Mouse (Mus musculus): Measurements from ENCODE around the gene Dlx5.

The Dlx5 gene

DNA sequence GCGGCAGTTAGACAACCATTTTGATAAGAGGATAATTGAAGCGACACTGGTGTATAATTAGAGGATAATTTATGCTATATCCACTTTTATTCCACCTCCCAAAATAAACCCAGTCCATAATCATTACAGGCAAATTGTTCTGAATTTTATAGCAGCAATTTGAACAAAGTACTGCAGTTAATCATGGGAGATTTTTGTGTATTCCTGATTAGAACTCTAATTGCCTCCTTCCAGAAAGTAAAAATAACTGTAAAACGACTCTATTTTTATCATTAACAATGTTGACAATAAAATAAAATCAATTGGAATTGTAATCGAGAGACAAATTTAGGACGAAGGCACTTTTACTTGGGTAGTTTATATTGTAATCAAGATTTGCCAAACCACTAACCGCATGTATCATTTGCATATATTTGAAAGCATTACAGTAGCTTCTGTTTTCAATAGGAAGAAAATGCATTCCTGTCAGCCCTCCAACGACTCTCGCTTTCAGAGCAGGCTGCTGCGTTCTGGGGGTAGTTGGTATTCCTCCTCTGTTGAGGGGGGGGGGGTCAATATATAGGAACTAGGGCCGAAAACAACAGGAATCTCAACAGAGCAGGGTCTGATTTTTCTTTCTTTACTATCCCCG lies 20.0 kb downstream of the Dlx5 start:
- in situ Hi-C loops (cut with MboI, MseI), result no loop called here

DNA sequence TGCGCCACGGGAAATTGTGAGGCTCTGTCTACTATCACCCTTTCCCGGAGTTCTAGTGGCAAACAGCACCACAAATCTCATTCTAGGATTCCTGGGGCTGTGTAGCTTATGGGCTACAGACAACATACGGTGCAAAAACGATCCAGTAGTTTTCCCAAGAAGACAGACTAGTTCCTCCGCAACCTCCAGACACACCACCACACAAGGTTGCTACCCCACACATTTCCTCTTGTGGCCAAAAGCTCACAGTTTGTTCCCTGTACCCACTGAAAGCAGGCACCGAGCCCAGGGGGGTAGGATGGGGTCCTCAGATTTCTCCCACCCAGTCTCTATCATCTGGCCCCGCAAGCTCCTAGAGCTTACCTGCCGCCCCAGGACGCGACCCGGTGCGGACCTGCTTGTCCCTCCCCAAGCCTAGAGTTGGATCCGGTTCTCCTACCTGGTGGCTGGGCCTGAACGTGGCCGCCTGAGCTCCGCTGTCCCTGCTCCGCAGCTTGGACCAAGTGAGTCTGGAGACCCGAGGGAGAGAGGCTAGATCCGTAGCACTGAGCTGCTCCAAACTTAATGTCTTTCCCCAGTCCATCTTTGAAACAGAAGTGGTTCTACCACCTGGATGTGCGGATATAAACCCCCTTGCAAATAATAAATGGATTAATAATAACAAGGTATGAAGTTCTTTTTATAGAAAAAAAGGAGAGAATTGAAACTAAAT lies 20.6 kb downstream of the Dlx5 start:
- in situ Hi-C loops (cut with MboI, MseI), result no loop called here

DNA sequence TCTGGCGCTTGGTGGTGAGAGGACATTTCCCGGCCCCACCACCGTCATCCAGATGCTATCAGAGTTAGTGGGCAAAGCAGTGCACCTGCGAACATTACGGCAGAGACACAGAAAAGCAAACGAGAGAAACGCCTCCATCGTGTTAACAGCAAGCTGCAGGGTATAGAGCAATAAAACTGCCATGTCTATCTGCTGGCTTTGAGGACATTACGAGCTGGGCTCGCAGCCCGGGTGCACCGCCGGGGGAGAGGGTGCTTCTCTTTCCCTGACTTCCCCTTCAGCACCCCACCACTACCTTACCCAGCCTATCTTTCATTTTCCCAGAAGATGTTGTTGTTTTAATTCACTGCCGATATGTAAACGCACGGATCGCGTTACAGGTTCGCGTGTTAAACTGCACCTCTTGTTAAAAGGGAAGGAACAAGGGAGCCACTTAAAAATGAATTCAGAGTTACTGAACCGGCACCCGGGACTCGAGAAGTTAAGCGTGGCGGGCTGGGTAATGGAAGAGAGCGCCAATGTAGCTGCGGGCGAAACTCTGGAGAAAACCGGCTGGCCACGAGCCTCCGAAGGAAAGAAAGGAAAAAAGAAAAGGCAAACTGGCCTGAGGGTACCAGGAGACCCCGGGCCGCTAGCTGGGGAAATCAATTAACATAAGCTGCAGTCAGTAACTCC lies 21.3 kb downstream of the Dlx5 start:
- in situ Hi-C loops (cut with MboI, MseI), result no loop called here

GRCm38 (mm10) chr6:6859950-6860410 lies 21.9 kb downstream of the Dlx5 start:
- in situ Hi-C loops (cut with MboI, MseI), result no loop called here

- in situ Hi-C loops (cut with MboI, MseI), result no loop called here
Measured at GRCm38 (mm10) chr6:6859111-6859949, 22.6 kb downstream of the Dlx5 start.

DNA sequence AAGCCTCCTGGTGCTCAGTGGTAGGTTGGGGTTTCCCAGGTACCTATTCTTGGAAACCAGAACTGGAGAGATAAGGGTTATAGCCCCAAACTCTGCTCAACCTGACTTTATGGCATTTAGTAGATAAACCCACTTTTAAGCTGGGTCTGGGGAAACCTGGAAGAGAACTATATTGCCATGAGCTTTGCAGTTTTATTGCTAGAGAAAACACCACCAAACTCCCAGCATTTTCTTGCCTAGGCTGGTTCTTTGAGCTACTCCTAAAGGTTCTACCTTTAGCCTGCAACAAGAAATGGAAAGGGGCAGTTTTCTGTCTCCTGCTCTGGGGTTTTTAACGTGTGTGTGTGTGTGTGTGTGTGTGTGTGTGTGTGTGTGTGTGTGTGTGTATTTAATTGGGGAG lies 23.3 kb downstream of the Dlx5 start:
- in situ Hi-C loops (cut with MboI, MseI), result no loop called here

DNA sequence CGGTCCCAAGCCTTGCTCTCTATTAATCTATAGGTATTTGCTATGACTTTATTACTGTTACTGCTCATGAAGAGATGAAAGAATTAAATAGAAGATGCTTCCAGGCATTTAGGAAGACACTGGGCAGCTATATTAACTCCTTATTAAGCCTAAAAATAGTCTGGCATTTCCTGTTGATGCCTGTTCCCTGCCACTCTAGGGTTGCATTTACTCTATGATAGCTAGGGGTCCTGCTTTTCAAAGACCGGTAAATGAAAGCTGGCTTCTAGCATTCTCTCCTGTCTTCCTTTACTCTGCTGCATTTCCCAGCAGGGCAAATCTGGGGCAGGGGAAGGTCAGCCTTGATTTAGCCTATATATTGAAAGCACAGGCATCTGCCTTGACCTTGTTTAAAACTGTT lies 24.1 kb downstream of the Dlx5 start:
- in situ Hi-C loops (cut with MboI, MseI), result no loop called here

DNA sequence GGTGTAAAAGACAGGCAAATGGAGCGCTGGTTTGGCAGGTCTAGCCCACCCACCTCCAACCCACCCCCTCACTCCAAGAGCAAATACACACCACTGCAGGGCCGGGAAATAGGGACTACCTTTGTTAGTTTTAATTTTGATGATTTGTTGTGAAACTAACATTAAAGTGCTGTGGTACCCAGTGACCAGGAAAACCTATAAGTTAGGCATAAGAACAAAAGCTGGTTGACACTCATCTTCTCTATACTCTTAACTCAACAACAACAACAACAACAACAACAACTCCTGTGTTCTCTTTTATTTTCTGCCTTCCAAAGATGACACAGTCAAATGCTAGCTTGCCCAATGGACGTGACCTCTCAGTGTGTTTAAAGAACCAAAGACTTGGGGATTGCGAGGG lies 25.0 kb downstream of the Dlx5 start:
- in situ Hi-C loops (cut with MboI, MseI), result no loop called here

DNA sequence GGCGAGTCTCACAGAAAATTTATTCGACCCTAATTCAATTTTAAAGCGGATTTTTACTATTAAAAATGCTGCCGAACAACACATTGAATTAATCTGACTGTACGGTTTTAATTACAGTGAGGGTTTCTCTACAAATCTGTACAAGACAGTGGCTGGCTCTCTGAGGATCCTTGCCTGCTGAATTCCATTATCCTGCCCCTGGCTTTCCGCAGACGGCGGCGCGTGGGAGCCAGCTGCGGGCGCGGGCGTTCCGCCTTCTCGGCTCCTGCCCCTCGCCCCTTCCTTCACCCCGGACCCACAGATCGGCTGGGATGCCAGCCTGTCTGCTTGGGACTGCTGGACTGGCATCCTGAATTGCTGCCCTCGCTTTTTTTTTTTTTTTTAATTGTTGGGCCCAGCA lies 25.6 kb downstream of the Dlx5 start:
- in situ Hi-C loops (cut with MboI, MseI), result no loop called here

DNA sequence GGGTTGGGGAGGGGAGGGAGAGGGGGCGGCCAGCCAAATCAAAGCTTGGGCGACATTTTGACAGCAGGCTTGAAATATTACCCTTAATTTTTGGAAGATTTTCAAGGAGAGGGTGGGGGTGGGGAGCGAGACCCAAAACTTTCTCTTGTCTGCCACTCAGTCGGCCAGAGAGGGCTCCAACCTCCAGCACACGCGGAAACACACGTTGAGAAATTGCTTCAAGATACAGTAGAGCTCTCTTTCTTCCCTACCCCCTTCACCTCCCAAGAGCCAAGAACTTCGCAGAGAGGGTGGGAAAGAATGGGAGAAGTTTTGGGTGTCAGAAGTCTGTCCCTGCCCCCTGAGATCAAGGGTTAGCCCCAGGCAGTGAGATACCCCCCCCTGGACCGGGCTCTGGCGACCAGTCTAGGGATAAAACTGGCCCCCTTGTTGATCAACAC lies 26.1 kb downstream of the Dlx5 start:
- in situ Hi-C loops (cut with MboI, MseI), result no loop called here

- in situ Hi-C loops (cut with MboI, MseI), result no loop called here
Measured at GRCm38 (mm10) chr6:6854902-6855745, 26.8 kb downstream of the Dlx5 start.

GRCm38 (mm10) chr6:6854176-6854575 lies 27.7 kb downstream of the Dlx5 start:
- in situ Hi-C loops (cut with MboI, MseI), result no loop called here

GRCm38 (mm10) chr6:6852944-6853343 lies 28.9 kb downstream of the Dlx5 start:
- in situ Hi-C loops (cut with MboI, MseI), result no loop called here

GRCm38 (mm10) chr6:6851166-6851565 lies 30.7 kb downstream of the Dlx5 start:
- in situ Hi-C loops (cut with MboI, MseI), result no loop called here

- in situ Hi-C loops (cut with MboI, MseI), result no loop called here
Measured at GRCm38 (mm10) chr6:6850324-6851060, 31.4 kb downstream of the Dlx5 start.

DNA sequence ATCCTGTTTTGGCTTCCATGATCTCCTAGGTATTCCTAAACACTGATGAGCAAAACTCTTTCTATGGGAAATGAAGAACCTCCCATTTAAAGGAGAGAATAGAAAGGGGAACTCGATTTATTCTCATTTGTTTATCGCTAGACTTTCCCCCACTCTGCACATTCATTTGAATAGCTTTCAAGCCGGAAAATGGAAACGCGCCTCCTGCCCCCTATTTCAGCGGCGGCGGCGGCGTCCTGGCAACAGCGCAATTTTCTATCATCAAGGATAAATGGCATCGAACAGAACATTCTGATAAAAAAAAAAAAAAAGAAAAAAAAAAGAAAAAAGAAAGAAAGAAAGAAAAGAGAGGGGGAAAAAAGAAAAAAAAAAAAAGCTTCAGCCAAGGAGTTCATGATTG lies 32.1 kb downstream of the Dlx5 start:
- in situ Hi-C loops (cut with MboI, MseI), result no loop called here

DNA sequence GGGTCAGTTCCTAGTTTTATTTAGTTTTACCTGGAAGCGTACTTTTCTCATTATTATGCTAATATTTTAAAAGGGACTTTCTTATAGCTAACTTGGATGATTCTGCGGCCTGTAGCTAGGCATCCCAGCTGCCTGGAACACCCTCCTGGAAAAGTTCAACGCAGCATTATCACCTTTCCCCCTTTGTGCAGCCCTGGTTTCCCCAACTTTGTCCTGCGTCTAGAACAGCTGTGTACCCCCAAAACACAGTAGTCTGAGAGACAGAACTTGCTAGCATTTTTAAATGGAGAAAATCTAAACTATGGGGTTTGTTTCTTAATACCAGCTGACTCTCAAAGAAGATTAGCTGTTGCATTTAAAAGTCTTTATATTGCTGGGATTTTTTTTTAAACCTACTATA lies 33.3 kb downstream of the Dlx5 start:
- in situ Hi-C loops (cut with MboI, MseI), result no loop called here

GRCm38 (mm10) chr6:6833301-6833700 lies 48.6 kb downstream of the Dlx5 start:
- in situ Hi-C loops (cut with MboI, MseI), result no loop called here

DNA sequence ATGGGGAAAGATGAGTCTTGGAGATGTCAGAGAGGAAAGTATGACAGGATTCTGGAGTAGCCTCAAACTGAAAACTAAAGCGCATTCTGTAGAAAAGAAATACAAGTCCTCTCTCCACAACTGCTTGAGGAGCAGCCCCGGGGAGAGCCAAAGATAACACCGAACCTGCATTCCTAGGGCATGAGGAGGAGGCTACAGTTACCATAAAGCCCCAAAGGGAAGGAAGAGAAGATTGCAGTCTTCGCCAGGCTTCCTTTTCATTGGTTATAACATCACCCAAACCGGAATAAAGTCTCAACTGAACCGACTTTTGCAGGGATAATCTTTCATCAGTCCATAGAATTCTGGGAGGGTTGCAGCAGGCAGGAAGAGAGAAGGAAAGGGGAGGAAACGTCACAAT lies 51.4 kb downstream of the Dlx5 start:
- in situ Hi-C loops (cut with MboI, MseI), result no loop called here

Measured in T-helper 17 cell (primary cell).